Mouse (Mus musculus): ENCODE data around the gene Gm20661. TPM values are rescaled to one million over a fixed set of nuclear protein-coding genes. Genes with fewer than 3 reads are reported as not detected.
"Not testable (repeated sequence)": the region's sequence is repeated elsewhere in the genome, so short reads cannot be mapped to it uniquely, and the experiment has no call there.

Gm20661 gene
- polyA plus RNA-seq, 1 experiment from 2014 or later, result 4.0 TPM

DNA sequence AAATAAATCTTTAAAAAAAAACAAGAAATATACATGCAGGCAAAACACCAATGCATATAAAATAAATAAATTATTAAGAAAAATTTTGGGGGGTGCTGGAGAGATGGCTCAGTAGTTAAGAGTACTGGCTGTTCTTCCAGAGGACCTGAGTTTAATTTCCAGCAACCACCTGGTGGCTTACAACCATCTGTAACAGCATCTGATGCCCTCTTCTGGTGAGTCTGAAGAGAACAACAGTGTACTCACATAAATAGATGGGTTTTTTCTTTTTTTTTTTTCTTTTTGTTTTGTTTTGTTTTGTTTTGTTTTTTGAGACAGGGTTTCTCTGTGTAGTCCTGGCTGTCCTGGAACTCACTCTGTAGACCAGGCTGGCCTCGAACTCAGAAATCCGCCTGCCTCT is 30.7 kb downstream of the Gm20661 start:
- not testable (repeated sequence) for H3K36me3 ChIP-seq (replicated peaks; ENCODE audit: control insufficient read depth, insufficient read depth, low read depth, low read length)

DNA sequence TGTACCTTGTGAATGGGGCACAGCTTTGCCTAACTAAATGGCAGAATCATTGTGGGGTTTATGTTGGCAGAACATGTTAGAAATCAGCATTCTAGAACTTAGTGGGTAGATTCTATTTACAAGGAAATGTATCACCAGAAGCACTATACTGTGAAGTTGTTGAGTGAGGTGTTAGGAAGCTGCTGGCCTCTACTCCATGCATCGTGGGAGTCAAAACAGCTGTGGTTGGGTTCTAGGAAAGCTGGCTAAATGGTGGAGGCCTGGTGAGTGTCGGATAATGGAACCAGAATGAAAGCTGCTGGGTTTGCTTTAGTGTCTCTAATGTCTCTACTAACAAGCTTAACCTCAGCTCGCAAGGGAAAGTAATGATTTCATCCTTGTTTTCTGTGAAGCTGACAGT is 34.3 kb downstream of the Gm20661 start:
- no peak overlapping the region for H3K27ac ChIP-seq (replicated peaks; ENCODE audit: low read depth, low read length)
- 84% methylated on average over 3 of the region's 3 CpGs for WGBS
- H3K9me3 ChIP-seq (replicated peaks; ENCODE audit: control insufficient read depth, low read length), result no peaks in the 10 kb centered on the region
- no peak overlapping the region for H3K4me3 ChIP-seq (ENCODE audit: low read depth, low read length)
- H3K9ac ChIP-seq (replicated peaks; ENCODE audit: low read length), result no peak overlapping the region
- H3K4me2 ChIP-seq (ENCODE audit: low read depth, low read length), result no peak overlapping the region
- no peaks in the 10 kb centered on the region for H3K36me3 ChIP-seq (replicated peaks; ENCODE audit: control insufficient read depth, insufficient read depth, low read depth, low read length)
- no peak for DNase-seq (ENCODE audit: low spot score)
- no peaks in the 10 kb centered on the region for H3K4me1 ChIP-seq (ENCODE audit: control insufficient read depth, insufficient read depth, low read length)
- ATAC-seq (replicated peaks; ENCODE audit: insufficient number of reproducible peaks, low FRiP score, low TSS enrichment, low read depth), result no peak
- H3K27me3 ChIP-seq (ENCODE audit: control insufficient read depth, insufficient read depth, low read length), result no peaks in the 10 kb centered on the region

More for the DNA sequence above, 30.7 kb downstream of the Gm20661 start:
- H3K9me3 ChIP-seq (replicated peaks; ENCODE audit: control insufficient read depth, low read length); H3K27ac ChIP-seq (replicated peaks; ENCODE audit: low read depth, low read length); H3K9ac ChIP-seq (replicated peaks; ENCODE audit: low read length); H3K4me2 ChIP-seq (ENCODE audit: low read depth, low read length); H3K4me3 ChIP-seq (ENCODE audit: low read depth, low read length); H3K27me3 ChIP-seq (ENCODE audit: control insufficient read depth, insufficient read depth, low read length); H3K4me1 ChIP-seq (ENCODE audit: control insufficient read depth, insufficient read depth, low read length); DNase-seq (ENCODE audit: low spot score); ATAC-seq (replicated peaks; ENCODE audit: insufficient number of reproducible peaks, low FRiP score, low TSS enrichment, low read depth): not testable (repeated sequence)
- 93% methylated on average over 2 of the region's 2 CpGs for WGBS

DNA sequence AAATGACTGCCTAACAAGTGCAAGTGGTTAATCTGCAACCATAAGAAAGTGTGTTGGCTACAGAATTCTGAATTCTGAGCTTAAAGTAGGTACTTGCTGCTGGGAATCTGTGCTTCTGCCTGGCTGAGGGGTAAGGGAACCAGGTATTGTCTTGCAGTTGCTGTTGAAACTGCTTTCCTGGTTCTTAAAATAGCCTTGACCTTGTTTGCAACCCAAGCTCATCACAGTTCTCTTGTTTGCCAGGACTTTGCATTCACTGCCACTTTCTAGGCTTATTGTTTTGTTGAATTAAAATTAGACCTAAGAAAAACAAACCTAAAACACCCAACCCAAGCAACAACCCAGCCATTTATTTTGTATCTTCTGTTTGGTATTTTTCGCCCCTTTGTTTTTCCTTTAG is 37.9 kb downstream of the Gm20661 start:
- no peaks in the 10 kb centered on the region for H3K4me1 ChIP-seq (ENCODE audit: control insufficient read depth, insufficient read depth, low read length)
- H3K27ac ChIP-seq (replicated peaks; ENCODE audit: low read depth, low read length), result no peak overlapping the region
- ATAC-seq (replicated peaks; ENCODE audit: insufficient number of reproducible peaks, low FRiP score, low TSS enrichment, low read depth) (no peak), DNase-seq (ENCODE audit: low spot score) (no peak)
- peaks cover 7% of the 10 kb centered on the region for H3K36me3 ChIP-seq (replicated peaks; ENCODE audit: control insufficient read depth, insufficient read depth, low read depth, low read length)
- H3K27me3 ChIP-seq (ENCODE audit: control insufficient read depth, insufficient read depth, low read length), result no peaks in the 10 kb centered on the region
- 93% methylated on average over 1 of the region's 1 CpGs for WGBS
- no peak overlapping the region for H3K4me2 ChIP-seq (ENCODE audit: low read depth, low read length)
- H3K9me3 ChIP-seq (replicated peaks; ENCODE audit: control insufficient read depth, low read length), result no peaks in the 10 kb centered on the region
- no peak overlapping the region for H3K9ac ChIP-seq (replicated peaks; ENCODE audit: low read length)
- H3K4me3 ChIP-seq (ENCODE audit: low read depth, low read length), result no peak overlapping the region

DNA sequence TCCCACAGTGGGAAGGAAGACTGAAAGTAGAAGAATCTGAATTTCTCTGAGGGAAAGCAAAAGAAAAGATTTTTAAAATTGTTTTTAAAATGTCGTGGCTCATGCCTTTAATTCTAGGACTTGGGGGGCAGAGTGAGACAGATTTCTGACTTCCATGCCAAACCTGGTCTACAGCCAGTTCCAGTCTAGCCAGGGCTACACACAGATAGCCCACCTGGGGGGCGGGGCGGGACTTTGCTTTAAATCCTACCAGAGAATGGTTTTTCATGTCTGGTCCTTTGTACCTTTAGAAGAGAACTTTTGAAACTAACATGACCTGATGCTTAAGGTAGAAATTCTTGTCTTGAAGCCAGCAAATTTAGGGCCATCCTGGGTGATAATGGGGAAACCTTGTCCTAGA is 40.4 kb downstream of the Gm20661 start:
- no peak overlapping the region for H3K9ac ChIP-seq (replicated peaks; ENCODE audit: low read length)
- H3K27me3 ChIP-seq (ENCODE audit: control insufficient read depth, insufficient read depth, low read length), result no peaks in the 10 kb centered on the region
- 89% methylated on average over 3 of the region's 3 CpGs for WGBS
- no peaks in the 10 kb centered on the region for H3K4me1 ChIP-seq (ENCODE audit: control insufficient read depth, insufficient read depth, low read length)
- no peaks in the 10 kb centered on the region for H3K9me3 ChIP-seq (replicated peaks; ENCODE audit: control insufficient read depth, low read length)
- H3K4me2 ChIP-seq (ENCODE audit: low read depth, low read length), result no peak overlapping the region
- H3K4me3 ChIP-seq (ENCODE audit: low read depth, low read length), result no peak overlapping the region
- ATAC-seq (replicated peaks; ENCODE audit: insufficient number of reproducible peaks, low FRiP score, low TSS enrichment, low read depth) (no peak), DNase-seq (ENCODE audit: low spot score) (no peak)
- peaks cover 22% of the 10 kb centered on the region for H3K36me3 ChIP-seq (replicated peaks; ENCODE audit: control insufficient read depth, insufficient read depth, low read depth, low read length)
- no peak overlapping the region for H3K27ac ChIP-seq (replicated peaks; ENCODE audit: low read depth, low read length)

DNA sequence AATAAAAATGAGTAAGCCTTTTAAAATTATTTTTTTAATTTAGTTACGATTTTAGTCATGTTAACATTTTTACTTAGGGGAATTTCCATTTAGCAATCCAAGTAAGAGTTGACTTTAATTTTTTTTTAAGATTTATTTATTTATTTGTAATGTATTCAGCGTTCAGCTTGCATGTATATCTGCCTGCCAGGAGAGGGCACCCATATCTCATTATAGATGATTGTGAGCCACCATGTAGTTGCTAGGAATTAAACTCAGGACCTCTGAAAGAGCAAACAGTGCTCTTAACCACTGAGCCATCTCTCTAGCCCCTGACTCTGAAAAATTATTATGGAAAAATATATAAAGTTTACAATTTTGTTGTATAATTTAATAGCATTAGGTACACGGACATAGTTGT is 43.7 kb downstream of the Gm20661 start:
- Histone ChIP-seq H3K9me3 (replicated peaks; ENCODE audit: control insufficient read depth, low read length) (no peaks in the 10 kb centered on the region), H3K27me3 (ENCODE audit: control insufficient read depth, insufficient read depth, low read length) (no peaks in the 10 kb centered on the region), H3K36me3 (replicated peaks; ENCODE audit: control insufficient read depth, insufficient read depth, low read depth, low read length) (peaks cover 22% of the 10 kb centered on the region), H3K4me2 (ENCODE audit: low read depth, low read length) (no peak overlapping the region), H3K27ac (replicated peaks; ENCODE audit: low read depth, low read length) (no peak overlapping the region), H3K4me3 (ENCODE audit: low read depth, low read length) (no peak overlapping the region), H3K4me1 (ENCODE audit: control insufficient read depth, insufficient read depth, low read length) (no peaks in the 10 kb centered on the region), H3K9ac (replicated peaks; ENCODE audit: low read length) (no peak overlapping the region)
- ATAC-seq (replicated peaks; ENCODE audit: insufficient number of reproducible peaks, low FRiP score, low TSS enrichment, low read depth) (no peak), DNase-seq (ENCODE audit: low spot score) (no peak)
- WGBS, result 93% methylated on average over 3 of the region's 3 CpGs

DNA sequence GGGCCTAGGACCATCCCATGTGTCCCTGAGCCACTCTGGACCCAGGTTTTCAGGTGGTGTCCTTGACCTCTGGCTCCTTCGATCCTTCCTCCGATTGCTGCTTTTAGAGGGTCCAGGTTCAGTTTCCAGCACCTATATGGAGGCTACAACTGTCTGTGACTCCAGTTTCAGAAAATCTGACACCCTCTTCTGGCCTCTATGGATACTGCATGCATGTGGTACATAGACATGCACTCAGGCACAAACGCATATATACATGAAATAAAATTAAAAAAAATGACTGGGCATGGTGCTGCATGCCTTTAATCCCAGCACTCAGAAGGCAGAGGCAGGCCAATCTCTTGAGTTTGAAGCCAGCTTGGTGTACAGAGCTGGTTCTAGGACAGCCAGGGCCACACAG is 45.0 kb downstream of the Gm20661 start:
- no peak for ATAC-seq (replicated peaks; ENCODE audit: insufficient number of reproducible peaks, low FRiP score, low TSS enrichment, low read depth)
- H3K27ac ChIP-seq (replicated peaks; ENCODE audit: low read depth, low read length), result no peak overlapping the region
- no peaks in the 10 kb centered on the region for H3K4me1 ChIP-seq (ENCODE audit: control insufficient read depth, insufficient read depth, low read length)
- H3K9me3 ChIP-seq (replicated peaks; ENCODE audit: control insufficient read depth, low read length), result no peaks in the 10 kb centered on the region
- H3K4me3 ChIP-seq (ENCODE audit: low read depth, low read length), result no peak overlapping the region
- H3K9ac ChIP-seq (replicated peaks; ENCODE audit: low read length), result no peak overlapping the region
- no peak for DNase-seq (ENCODE audit: low spot score)
- 93% methylated on average over 3 of the region's 3 CpGs for WGBS
- H3K36me3 ChIP-seq (replicated peaks; ENCODE audit: control insufficient read depth, insufficient read depth, low read depth, low read length), result peaks cover 24% of the 10 kb centered on the region
- H3K27me3 ChIP-seq (ENCODE audit: control insufficient read depth, insufficient read depth, low read length), result no peaks in the 10 kb centered on the region
- no peak overlapping the region for H3K4me2 ChIP-seq (ENCODE audit: low read depth, low read length)

DNA sequence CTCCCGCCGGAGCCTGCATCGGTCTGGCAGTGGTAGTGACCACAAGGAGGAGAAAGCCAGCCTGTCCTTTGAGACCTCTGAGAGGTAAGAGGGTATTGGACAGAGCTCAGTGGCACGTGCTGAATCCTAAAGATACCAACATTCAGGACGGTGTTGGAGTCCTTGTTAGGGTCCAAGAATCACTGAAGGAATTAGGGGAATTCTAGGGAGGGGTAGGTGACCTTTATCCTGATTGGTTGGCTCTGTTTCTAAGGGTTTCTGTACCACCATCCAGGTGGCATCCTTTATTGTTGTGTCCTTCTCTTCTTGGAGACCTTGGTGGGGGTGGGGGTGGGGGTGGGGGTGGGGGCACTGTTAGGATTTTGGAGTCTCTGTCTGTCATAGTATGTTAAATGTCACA is 49.3 kb downstream of the Gm20661 start:
- H3K27ac ChIP-seq (replicated peaks; ENCODE audit: low read depth, low read length), result no peak overlapping the region
- H3K4me2 ChIP-seq (ENCODE audit: low read depth, low read length), result no peak overlapping the region
- H3K9me3 ChIP-seq (replicated peaks; ENCODE audit: control insufficient read depth, low read length), result no peaks in the 10 kb centered on the region
- no peaks in the 10 kb centered on the region for H3K27me3 ChIP-seq (ENCODE audit: control insufficient read depth, insufficient read depth, low read length)
- H3K36me3 ChIP-seq (replicated peaks; ENCODE audit: control insufficient read depth, insufficient read depth, low read depth, low read length), result peaks cover 12% of the 10 kb centered on the region
- no peak overlapping the region for H3K4me3 ChIP-seq (ENCODE audit: low read depth, low read length)
- no peaks in the 10 kb centered on the region for H3K4me1 ChIP-seq (ENCODE audit: control insufficient read depth, insufficient read depth, low read length)
- DNase-seq (ENCODE audit: low spot score), result no peak
- no peak for ATAC-seq (replicated peaks; ENCODE audit: insufficient number of reproducible peaks, low FRiP score, low TSS enrichment, low read depth)
- WGBS, result 91% methylated on average over 5 of the region's 5 CpGs
- H3K9ac ChIP-seq (replicated peaks; ENCODE audit: low read length), result no peak overlapping the region

DNA sequence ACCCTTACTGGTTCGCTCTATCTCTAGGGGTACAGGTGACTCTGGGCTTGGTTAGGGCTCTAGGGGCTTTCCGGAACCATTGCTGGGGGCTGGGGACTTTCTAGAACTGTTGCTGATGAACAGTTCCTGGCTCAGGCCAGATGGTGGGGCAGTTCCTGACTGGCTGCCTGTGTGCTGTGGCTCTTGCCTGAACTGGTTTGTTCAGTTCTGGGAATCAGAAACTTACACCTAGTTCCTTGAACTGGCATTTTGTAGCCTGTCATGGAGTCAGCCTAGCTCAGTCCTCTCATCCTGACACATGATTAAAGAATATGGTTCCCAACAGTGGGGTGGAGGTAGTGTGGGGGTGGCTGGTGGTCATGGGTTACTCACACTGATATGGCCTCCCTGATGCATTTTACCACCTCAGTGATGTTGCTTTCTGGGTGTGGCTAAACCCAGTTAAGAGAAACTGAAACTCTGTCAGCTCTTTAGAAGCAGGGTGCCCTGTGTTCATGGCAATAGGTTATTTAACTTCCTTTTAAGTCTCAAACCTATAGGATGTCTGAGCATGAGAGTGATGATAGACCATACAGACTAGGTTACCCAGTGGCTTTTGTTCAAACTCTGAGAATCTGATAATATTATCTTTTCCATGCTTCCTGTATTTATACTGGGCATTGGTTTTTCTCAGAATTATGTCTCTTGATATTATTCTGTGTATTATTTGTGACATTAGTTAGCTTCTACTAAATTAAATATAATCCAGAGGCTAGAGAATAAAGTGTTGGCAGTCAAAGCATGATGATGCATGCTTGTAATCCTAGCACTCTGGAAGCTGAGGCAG is 52.7 kb downstream of the Gm20661 start:
- no peaks in the 10 kb centered on the region for H3K9me3 ChIP-seq (replicated peaks; ENCODE audit: control insufficient read depth, low read length)
- WGBS, result 94% methylated on average over 2 of the region's 2 CpGs
- no peak for ATAC-seq (replicated peaks; ENCODE audit: insufficient number of reproducible peaks, low FRiP score, low TSS enrichment, low read depth)

More for the DNA sequence above, 52.7 kb downstream of the Gm20661 start:
- H3K4me3 ChIP-seq (ENCODE audit: low read depth, low read length), result no peak overlapping the region
- no peak overlapping the region for H3K9ac ChIP-seq (replicated peaks; ENCODE audit: low read length)
- no peak for DNase-seq (ENCODE audit: low spot score)
- no peaks in the 10 kb centered on the region for H3K4me1 ChIP-seq (ENCODE audit: control insufficient read depth, insufficient read depth, low read length)
- H3K4me2 ChIP-seq (ENCODE audit: low read depth, low read length), result no peak overlapping the region
- no peak overlapping the region for H3K27ac ChIP-seq (replicated peaks; ENCODE audit: low read depth, low read length)
- H3K27me3 ChIP-seq (ENCODE audit: control insufficient read depth, insufficient read depth, low read length), result no peaks in the 10 kb centered on the region
- H3K36me3 ChIP-seq (replicated peaks; ENCODE audit: control insufficient read depth, insufficient read depth, low read depth, low read length), result peaks cover 5% of the 10 kb centered on the region

Data from embryonic facial prominence, embryonic 11.5 days (tissue).